Mouse (Mus musculus) adipocyte (in vitro differentiated cells): ENCODE results near the gene 1700022I11Rik.
A peak's percentile ranks its signal among the peaks of the same experiment; 100 is the strongest.

Source experiments
- DNase-seq: peaks from one replicate; pipeline ENCODE4 v3.0.0-alpha.2; 2016; ENCODE audit warnings: low spot score

The 1700022I11Rik gene

DNA sequence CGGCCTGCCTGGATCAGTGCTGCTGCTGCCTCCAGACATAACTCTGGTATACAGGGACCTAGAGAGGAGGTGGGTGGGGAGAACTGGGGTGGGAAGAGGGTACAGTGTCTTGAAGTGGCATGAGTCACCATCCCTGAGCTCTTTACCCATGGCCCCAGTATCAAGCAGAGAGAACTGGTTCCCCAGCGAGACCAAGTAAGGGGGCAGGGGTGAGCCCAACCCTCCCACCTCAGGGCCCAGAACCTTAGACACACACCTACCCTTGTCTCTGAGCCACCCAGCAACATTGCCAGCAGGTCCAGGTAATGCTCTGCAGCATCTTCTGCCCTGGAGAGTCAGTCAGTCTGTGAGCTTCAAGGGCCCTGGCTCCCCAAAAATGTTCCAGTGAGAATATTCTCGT, 35.5 kb downstream of the 1700022I11Rik start:
- DNase-seq: no peak

DNA sequence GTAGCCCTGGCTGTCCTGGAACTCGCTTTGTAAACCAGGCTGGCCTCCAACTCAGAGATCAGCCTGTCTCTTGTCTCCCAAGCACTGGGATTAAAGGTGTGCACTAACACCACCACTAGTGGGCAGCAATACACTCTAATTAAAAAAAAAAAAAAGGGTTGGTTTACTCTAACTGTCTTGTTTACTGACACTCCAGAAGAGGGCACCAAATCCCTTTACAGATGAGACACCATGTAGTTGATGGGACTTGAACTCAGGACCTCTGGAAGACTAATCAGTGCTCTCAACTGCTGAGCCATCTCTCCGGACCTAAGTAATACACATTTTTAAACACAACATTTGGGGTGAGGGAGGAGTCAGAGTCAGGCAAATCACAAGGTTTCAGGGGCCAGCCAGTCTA, 36.4 kb downstream of the 1700022I11Rik start:
- DNase-seq: peak; percentile 79

DNA sequence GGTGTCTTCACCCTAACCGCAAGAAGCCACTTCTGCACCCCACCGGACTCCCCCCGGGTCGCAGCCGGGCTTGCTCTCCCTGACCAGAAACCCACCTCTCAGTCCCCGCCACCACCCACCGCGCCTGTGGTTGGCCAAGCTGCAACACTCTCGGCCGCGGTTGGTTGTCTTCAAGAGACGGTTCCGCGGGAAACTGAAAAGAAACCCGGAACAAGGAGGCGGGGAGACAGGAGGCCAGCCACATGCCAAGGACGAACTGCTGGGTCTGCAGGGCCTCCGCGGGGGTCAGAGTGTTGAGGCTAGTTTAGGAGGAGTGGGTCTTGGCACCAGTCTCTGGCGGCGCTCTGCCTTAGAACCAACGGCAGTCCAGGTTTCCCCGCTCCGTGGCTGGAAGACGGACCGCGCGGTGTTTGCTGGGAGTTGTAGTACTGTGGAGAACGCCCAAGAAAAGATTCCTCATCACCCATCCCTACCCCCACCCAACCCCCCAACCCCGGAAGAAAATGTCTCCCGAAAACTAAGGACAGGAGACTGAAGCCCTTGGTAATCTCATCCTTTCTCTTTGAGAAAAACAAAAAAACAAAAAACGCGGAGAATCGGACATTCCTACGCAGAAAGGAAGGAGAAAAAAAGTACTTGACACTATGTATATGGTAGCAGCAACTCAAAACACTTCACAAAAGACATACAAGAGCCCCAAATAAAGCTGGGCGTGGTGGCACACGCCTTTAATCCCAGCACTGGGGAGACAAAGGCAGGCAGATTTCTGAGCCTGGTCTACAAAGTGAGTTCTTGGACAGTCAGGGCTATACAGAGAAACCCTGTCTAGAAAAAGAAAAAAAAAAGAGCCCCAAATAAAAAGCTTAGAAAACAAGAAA, 41.0 kb downstream of the 1700022I11Rik start, which contains the start of gene Fancg:
Fancg (minus strand) TSS at position 346 of the 878 bp plus-strand sequence.
- DNase-seq: peak; percentile 70

DNA sequence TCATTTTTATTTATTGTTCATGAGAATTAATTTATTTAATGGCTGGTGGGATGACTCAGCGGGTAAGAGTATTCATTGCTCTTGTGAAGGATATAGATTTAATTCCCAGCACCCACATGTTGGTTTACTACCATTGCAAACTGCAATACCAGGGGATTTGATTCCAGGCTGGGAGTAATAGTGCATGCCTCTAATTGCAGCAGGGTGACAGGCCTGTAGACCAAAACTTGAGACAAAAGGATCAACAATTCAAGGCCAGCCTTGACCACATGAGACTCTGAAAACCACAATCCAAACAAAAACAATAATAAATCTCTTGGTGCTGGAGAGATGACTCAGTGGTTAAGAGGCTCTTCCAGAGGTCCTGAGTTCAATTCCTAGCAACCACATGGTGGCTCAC, 42.7 kb downstream of the 1700022I11Rik start:
- DNase-seq: no peak

DNA sequence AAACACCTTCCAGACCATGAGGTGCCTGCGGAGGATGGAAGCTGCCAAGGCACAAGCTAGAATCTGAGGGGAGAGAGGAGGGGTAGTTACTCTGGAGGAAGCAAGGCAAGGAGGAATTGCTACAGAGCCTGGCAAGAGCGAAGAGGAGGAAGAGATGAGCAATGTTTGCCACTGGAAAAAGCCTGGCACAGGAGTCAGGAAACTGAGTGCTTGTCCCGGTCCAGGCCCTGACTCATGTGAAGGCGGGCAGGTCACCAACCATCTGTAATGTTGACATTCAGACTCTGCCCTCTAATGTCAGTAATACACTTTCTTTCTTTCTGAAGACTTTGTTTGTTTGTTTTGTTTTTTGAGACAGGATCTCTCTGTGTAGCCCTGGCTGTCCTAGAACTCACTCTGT, 48.8 kb downstream of the 1700022I11Rik start:
- DNase-seq: peak; percentile 82

DNA sequence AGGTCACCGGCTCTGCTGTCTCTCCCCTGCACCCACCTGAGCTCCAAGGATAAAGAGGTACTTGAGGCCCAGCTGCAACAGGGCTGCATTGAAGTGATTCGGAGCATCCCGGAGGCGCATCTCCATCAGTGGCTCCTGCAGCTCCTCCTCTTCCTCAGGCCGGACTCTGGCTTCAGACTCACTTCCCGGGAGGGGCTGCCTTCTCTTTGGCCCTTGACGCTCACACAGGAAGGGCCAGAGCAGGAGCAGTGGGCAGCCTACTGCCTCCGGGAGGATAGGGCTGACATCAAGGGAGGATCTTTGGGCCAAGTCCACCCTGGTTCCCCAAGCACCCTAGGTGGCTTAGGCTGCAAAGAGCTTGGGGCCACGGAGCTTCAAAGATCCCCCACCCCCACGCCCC, 49.8 kb downstream of the 1700022I11Rik start:
- DNase-seq: no peak

DNA sequence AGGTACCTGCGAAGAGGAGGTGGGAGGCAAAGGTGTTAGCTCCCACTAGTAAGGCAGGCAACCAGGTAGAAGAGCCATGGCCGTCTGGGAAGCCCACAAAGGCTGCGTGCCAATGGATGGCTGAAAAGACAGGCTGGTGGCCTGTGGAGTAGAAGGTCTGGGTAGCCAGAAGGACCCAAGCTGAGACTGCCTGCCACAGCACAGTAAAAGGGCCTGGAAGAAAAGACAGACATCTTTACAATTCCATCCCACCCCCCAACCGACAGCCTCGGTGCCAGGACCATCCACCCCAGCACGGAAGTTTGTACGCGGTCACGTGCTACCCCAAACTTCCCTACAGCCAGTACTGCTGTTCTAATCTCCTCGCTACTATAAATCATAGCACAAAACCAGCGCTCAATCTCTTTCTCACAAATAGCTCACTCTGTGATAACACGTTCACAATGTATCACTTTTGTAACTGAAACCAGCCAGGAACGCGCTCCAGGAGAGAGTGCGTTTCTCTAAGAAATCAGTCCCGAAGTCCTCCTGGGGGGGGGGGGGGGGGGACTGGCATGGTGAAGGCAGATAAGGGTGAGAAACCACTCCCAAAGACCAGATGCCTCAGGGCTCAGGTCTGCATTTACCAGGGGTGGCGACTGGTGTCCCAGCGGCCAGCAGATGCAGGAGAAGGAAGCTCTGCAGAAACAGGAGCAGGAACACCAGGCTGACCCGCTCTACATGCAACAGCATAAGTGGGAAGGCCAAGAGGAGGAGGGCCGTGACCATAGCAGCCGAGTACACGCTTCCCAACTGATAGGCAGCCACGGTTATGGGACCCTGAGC, 50.4 kb downstream of the 1700022I11Rik start:
- DNase-seq: no peak

DNA sequence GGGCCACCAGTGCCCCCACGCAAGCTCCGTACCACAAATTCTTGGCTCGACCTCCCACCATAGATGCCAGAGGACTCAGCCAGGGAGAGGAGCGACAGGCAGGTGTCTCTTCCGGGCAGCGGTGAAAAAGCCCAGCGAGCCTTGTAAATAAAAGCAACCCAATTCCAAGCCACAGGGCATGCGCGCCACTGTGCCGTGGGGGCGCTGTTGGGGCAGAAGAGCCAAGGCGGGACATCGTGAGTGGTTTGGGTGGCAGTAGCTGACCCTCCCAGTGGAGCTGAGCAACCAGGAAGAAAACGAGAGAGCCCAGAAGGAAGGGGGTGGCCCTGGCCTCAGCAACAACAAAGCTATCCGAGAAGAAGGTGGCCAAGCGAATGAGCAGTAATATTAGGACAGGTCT, 51.5 kb downstream of the 1700022I11Rik start:
- no peak for DNase-seq

DNA sequence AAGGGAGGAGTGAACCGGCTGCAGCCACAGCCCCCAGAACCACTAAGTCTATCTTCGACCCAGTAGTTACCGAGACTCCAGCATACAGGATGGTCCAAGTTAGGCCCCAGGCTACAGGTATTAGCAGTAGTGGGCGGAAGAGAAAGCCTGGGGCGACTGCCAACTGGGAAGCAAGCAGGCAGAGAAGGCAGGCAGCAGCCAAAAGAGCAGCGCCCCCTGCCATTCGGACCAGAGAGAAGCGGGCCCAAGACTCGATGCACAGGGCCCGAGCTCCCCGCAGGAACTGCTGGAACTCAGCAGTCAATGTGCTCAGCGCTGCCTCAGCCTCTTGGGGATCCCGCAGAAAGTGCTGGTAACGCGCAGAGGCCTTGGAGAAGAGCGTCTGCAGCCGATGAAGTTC, 51.9 kb downstream of the 1700022I11Rik start:
- no peak for DNase-seq

DNA sequence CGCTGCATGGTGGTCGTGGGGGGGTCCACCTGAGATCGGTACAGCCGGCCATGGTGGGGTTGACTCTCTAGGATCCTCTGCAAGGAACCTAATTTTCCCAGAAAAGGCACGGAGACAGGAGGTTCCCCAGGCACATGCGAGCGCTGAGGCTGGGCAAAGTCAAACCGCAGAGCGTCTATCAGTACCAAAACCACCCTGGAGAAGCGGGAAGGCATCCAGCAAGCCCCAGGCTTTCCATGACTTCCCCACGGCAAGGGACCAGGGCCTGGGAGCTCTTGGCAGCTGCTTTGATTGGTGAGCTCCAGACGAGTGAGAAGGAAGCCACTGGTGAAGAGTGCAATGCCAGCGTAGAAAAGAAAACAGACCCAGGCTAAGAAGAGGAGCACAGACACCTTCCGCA, 55.3 kb downstream of the 1700022I11Rik start:
- DNase-seq: no peak

DNA sequence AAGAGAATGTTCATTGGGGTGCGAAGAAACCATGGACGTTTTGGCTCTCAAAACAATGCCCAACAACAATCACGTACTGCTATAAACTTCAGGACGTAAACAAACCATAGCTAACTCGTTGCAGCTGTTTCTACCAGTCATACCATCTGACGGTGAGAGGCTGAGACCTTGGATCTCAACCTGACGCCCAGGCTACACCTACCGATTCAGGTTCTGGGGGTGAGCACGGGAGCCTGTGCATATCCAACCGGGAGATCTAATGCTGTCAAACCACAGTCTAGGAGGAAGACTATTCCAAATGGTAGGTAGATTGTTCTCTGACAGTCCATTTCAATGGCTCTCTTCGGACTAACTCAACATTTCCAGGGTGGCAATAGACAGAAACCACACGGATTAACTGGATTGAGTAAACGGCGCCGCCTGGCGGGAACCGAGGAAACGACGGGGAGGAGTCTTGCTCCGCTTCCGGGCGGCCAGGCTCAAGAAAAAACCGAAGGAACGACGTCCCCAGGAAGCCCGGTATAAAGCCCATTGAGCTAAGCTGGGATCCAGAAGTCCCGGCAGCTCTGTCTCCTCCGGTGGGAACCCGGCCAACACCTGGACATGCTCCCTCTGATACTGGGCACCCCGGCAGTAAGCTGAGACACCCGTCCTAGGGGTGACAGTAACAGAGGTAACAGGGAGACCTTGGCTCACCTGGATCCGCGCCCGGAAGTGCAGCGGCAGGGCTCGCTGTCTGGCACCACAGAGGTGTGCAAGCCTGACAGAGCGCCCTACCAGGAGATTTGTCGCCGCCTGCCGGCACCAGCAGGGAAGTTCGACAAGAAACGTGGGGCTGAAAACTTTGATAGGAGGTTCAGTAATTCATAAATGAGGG, 55.9 kb downstream of the 1700022I11Rik start, which contains the start of gene Pigo:
Pigo (minus strand) TSS at position 736 of the 877 bp plus-strand sequence.
- peak; percentile 96 for DNase-seq

DNA sequence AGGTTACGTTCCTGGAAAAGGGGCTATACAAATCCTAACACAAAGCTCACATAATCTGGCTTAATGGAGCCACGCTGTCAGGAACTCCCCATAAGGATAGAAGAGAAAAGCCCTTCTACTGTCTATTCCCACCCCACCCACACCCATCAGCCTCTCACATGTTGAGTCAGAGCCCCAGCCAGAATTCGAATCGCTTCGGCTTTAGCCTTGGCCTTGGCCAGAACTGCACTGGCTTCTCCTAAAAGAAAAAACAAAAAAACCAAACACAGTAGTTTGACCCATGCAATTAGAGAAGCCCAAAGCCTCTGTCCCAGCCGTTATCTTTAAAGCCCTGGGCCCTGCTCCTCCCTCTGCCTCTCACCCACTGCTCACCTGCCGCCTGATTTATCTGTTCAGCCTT, 59.7 kb downstream of the 1700022I11Rik start:
- no peak for DNase-seq

DNA sequence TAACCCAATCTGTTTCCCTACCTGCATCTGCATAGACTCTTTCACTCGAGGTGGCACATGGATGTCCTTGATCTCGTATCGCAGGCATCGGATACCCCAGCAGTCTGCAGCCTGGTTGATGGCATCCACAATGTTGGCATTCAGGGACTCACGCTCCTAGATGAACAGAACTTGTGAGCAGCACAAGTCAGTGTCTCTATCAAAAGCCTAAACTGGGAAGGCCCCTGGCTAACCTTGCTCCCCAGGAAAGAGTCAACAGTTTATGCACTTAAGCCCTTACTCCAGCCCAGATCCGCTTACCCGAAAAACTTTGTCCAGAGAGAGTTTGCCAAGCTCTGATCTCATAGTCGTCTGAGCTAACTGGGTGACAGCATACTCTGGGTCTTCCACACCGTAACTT, 60.3 kb downstream of the 1700022I11Rik start:
- no peak for DNase-seq

DNA sequence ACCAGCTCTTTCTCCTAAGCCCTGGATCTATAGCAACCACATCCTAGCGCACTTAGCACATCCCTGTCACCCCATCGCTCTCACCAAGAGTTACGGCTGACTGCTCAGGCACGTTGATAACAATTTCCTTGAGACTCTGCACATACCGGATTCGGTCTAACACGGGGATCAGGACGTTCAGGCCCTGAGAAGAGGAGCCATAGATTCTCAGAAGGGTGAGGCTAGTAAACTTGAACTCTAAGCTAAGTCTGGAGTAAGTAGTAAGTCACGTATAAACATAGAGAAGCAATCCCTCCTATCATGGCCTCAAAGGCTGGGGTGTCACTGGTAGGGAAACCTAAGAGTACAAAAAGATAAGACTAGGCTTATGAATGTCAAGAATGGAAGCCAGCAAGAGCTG, 60.9 kb downstream of the 1700022I11Rik start:
- DNase-seq: no peak

DNA sequence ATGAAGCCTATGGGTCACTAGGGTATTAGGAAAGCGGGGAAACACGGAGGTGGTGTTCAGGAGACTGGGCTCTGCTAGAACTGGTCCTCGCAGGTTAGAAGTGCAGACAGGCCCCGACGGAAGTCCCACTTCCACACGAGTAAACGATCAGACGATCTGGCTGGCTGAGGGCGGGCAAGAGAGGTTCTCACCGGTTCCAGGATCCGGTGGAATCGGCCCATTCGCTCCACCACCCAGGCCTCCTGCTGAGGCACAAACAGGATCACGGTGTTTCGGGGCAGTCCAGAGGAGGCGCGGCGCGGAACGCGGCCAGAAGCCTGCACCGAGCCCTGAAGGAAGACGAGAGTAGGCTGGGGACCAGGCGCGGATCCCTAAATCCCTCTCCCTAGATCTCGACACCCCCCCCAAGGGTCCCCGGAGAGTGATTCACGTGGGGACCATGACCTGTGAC, 61.4 kb downstream of the 1700022I11Rik start:
- peak; percentile 47 for DNase-seq

DNA sequence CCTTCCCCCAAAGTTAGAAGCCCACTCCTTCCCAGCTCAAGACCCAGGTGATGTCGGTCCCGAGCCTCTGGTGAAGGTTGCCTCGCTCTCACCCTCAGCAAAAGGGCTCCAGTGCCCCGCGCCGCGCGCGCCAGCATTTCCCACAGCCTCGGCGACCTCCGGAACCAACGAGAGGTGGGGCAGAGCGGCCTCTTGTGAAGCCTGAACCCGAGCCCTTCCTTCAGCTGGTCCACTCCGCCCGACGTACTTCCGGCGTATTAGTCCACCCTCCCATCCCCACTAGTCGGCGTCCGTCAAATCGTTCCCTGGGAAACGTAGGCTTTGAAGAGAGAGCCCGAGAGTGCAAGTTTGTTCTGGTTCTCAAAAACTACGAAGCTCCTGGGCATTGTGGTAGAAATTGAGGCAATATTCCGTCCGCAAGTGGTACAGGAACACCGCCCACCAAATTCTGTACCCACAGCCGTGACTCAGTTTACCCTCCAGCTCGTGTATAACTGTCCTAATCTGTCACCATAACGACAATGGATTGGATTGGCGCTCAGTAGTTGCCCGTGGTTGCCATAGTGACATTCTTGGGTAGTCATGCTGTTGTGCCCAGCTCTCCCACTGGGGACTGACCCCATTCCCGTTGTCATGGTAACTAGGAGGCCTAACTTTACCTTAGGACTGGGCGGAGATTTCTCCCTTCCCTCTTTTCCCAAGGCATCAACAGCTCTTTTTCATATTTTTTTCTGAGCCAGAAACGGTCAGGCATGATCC, 62.0 kb downstream of the 1700022I11Rik start, which contains the start of gene Stoml2:
Stoml2 (minus strand) TSS at position 474 of the 759 bp plus-strand sequence.
- DNase-seq: peak; percentile 95

DNA sequence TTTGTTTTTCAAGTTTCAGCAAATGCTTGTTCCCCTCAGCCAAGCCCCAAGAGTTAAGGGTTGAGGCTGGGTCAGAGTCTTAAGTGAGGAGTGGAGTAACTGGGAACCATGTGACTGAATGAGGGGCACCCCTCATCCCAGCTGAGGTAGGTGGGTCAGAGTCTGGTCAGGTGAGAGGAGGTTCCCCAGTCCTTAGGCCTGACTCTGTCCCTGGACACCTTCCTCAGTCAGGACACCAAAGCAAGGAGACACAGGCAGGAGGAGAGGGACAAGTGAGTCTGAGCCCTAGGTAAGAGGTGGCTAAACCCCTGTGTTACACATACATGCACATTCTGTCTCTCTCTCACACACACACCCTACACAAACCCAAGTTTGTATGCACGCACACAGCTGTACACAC, 63.1 kb downstream of the 1700022I11Rik start:
- DNase-seq: no peak
